Mouse (Mus musculus) small intestine, adult 2 months (tissue): ENCODE results near the gene Cdkl5. TPM values are rescaled to one million over a fixed set of nuclear protein-coding genes. Genes with fewer than 3 reads are reported as not detected.

Experiments
- H3K27ac ChIP-seq: fragments of 200-500 bp; 2 replicates; pipeline ENCODE4 v1.5.1; 2012; ENCODE audit warnings: low read depth, low read length, control low read depth, inconsistent platforms; ENCODE audit not compliant: insufficient read depth
- H3K27me3 ChIP-seq: fragments of 200-500 bp; 2 replicates; pipeline ENCODE4 v1.6.1; 2012; ENCODE audit warnings: mild to moderate bottlenecking, moderate library complexity, low read length, inconsistent platforms; ENCODE audit not compliant: control insufficient read depth, insufficient read depth
- H3K36me3 ChIP-seq: fragments of 200-500 bp; 2 replicates; pipeline ENCODE4 v1.6.1; 2012; ENCODE audit warnings: mild to moderate bottlenecking, low read length, control low read depth, inconsistent platforms; ENCODE audit not compliant: control insufficient read depth, insufficient read depth
- H3K4me1 ChIP-seq: fragments of 200-500 bp; 2 replicates; pipeline ENCODE4 v1.6.1; 2012; ENCODE audit warnings: low read length, inconsistent platforms, mixed read lengths; ENCODE audit not compliant: control insufficient read depth, insufficient read depth, insufficient read length
- H3K4me3 ChIP-seq: fragments of 200-500 bp; 2 replicates; pipeline ENCODE4 v1.5.1; 2012; ENCODE audit warnings: low read depth, mild to moderate bottlenecking, control low read depth, inconsistent platforms, low read length, moderate library complexity
- CTCF ChIP-seq: fragments of 200-500 bp; IDR thresholded peaks from 2 replicates; pipeline ENCODE4 v1.5.1; 2012; ENCODE audit warnings: low read depth, mild to moderate bottlenecking, control low read depth, inconsistent platforms, low read length, moderate library complexity, mixed read lengths; ENCODE audit not compliant: insufficient replicate concordance, insufficient read length; ENCODE audit errors: extremely low read depth
- POLR2A ChIP-seq: fragments of 200-500 bp; IDR thresholded peaks from 2 replicates; pipeline ENCODE4 v1.6.1; 2012; ENCODE audit warnings: low read depth, mild to moderate bottlenecking, control low read depth, inconsistent platforms, low read length, moderate library complexity
- WGBS: fragments of 180-500 bp; shearing (Covaris S2); methylation state at CpG from one replicate; pipeline ENCODE4 v1.1.7; 2018; 5-methylcytosine and 5-hydroxymethylcytosine counted together
- polyA plus RNA-seq: library from polyadenylated mRNA; depleted of rRNA; stranded (reverse); fragments of >200 nt; gene quantifications from 2 replicates; pipeline ENCODE4 v1.2.3, GENCODE M21; 2012

The Cdkl5 gene
- polyA plus RNA-seq, 1 experiment = 0.20 TPM

DNA sequence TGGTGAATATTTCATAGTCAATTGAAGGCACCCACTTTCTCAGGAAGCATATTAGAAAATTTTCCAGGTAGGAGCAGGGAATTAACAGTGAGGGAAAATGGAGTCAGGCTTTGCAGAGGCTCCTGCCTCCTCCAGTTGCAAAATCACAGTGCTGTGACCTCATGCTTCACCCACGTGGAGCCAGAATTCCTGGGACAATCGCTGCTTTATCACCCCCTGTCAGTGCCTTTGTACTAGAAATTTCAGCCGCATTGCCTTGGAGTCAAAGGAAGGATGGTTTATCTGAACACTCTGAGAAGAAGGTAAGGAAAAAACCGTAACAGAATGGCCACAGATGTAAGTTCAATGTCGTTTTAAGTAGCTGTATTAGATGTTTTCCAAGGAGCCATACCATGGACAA lies 1.5 kb upstream of the Cdkl5 start:
- no peak for TF ChIP-seq POLR2A
- no peak for TF ChIP-seq CTCF
- H3K4me3 ChIP-seq = no peak overlapping the region
- WGBS = 27% methylated on average over 5 of the region's 5 CpGs
- no peaks in the 10 kb centered on the region; the same call in 1 of the 2 replicates for H3K4me1 ChIP-seq
- no peak overlapping the region for H3K27ac ChIP-seq
- H3K27me3 ChIP-seq = no peaks in the 10 kb centered on the region
- no peaks in the 10 kb centered on the region for H3K36me3 ChIP-seq

DNA sequence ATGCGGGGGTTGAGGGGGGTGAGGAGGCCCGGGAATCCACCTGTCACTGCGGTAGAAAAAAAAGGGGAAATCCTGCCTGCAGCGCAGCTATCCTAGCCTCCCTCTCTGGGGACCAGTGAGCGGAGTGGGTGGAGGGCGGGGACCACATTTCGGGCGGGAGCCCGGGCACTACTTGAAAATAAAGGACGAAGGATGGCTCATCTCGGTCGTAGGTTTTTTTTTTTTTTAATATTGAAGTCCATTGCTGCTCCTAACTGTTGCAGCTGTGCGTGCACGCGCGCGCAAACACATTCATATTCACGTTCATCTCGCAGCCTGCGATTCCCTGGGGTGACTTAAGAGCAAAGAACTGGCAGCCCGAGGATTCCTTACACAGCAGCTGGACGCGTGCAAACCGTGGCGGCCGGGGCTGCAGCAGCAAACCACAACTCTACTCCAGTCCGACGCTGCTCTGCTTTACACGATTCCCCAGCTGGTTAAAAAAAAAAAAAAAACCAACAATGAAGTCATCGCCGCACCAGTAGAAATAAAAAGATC lies 695 bp upstream of the Cdkl5 start:
- Histone ChIP-seq H3K4me3 (peak overlapping the region; percentile 99), H3K4me1 (no peaks in the 10 kb centered on the region; the same call in 1 of the 2 replicates), H3K27me3 (no peaks in the 10 kb centered on the region), H3K27ac (no peak overlapping the region), H3K36me3 (no peaks in the 10 kb centered on the region)
- no peak for TF ChIP-seq POLR2A
- no peak for TF ChIP-seq CTCF
- 16% methylated on average over 31 of the region's 31 CpGs for WGBS

- Histone ChIP-seq H3K27ac (no peak overlapping the region), H3K27me3 (no peaks in the 10 kb centered on the region), H3K4me1 (no peaks in the 10 kb centered on the region; the same call in 1 of the 2 replicates), H3K36me3 (no peaks in the 10 kb centered on the region), H3K4me3 (peak overlapping the region; percentile 99)
- WGBS = 13% methylated on average over 39 of the region's 39 CpGs
- no peak for TF ChIP-seq CTCF
- no peak for TF ChIP-seq POLR2A
Observed at GRCm38 (mm10) chrX:160993749-160994539, 560 bp downstream of the Cdkl5 start.

GRCm38 (mm10) chrX:160992703-160993102 lies 1.8 kb downstream of the Cdkl5 start:
- H3K27me3 ChIP-seq = no peaks in the 10 kb centered on the region
- H3K27ac ChIP-seq = no peak overlapping the region
- H3K4me3 ChIP-seq = no peak overlapping the region
- H3K36me3 ChIP-seq = no peaks in the 10 kb centered on the region
- no peaks in the 10 kb centered on the region; the same call in 1 of the 2 replicates for H3K4me1 ChIP-seq
- WGBS = 64% methylated on average over 2 of the region's 2 CpGs
- no peak for TF ChIP-seq POLR2A
- no peak for TF ChIP-seq CTCF

DNA sequence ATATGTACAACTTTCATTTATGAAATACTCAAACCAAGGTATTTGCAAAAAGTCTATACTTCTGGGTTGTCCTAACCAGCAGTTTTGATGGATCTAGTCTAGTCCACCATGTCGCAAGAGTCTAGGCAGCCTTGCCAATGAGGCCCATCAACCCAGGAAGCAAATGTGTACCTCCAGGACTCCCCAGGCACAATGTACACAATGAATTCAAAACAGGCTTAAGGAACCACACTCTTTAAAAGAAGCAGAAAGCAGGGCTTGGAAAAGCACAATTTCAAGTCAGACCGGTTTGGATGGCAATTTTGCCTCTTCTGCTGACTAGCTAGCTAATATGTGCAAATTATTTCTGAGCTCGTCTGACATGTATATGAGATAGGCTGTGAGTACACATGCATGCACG lies 4.2 kb downstream of the Cdkl5 start:
- TF ChIP-seq POLR2A (no peak), CTCF (no peak)
- Histone ChIP-seq H3K36me3 (no peaks in the 10 kb centered on the region), H3K27me3 (no peaks in the 10 kb centered on the region), H3K4me1 (no peaks in the 10 kb centered on the region; the same call in 1 of the 2 replicates), H3K4me3 (no peak overlapping the region), H3K27ac (no peak overlapping the region)
- 82% methylated on average over 4 of the region's 4 CpGs for WGBS

GRCm38 (mm10) chrX:160977919-160978318 lies 16.6 kb downstream of the Cdkl5 start:
- WGBS = 54% methylated on average over 1 of the region's 1 CpGs

GRCm38 (mm10) chrX:160971991-160972545 lies 22.4 kb downstream of the Cdkl5 start:
- TF ChIP-seq POLR2A (no peak), CTCF (no peak)
- no peaks in the 10 kb centered on the region for H3K36me3 ChIP-seq
- no peaks in the 10 kb centered on the region for H3K27me3 ChIP-seq
- no peak overlapping the region for H3K27ac ChIP-seq
- 87% methylated on average over 6 of the region's 6 CpGs for WGBS
- no peaks in the 10 kb centered on the region for H3K4me1 ChIP-seq
- no peak overlapping the region for H3K4me3 ChIP-seq

More at GRCm38 (mm10) chrX:160977919-160978318, 16.6 kb downstream of the Cdkl5 start:
- TF ChIP-seq CTCF = no peak
- no peak for TF ChIP-seq POLR2A
- no peaks in the 10 kb centered on the region for H3K4me1 ChIP-seq
- H3K4me3 ChIP-seq = no peak overlapping the region
- H3K27ac ChIP-seq = no peak overlapping the region
- no peaks in the 10 kb centered on the region for H3K27me3 ChIP-seq
- H3K36me3 ChIP-seq = no peaks in the 10 kb centered on the region
